Mouse (Mus musculus): ENCODE measurements around the gene Adk.
"Not testable (repeated sequence)": the region's sequence is repeated elsewhere in the genome, so short reads cannot be mapped to it uniquely, and the experiment has no call there.

Adk gene

DNA sequence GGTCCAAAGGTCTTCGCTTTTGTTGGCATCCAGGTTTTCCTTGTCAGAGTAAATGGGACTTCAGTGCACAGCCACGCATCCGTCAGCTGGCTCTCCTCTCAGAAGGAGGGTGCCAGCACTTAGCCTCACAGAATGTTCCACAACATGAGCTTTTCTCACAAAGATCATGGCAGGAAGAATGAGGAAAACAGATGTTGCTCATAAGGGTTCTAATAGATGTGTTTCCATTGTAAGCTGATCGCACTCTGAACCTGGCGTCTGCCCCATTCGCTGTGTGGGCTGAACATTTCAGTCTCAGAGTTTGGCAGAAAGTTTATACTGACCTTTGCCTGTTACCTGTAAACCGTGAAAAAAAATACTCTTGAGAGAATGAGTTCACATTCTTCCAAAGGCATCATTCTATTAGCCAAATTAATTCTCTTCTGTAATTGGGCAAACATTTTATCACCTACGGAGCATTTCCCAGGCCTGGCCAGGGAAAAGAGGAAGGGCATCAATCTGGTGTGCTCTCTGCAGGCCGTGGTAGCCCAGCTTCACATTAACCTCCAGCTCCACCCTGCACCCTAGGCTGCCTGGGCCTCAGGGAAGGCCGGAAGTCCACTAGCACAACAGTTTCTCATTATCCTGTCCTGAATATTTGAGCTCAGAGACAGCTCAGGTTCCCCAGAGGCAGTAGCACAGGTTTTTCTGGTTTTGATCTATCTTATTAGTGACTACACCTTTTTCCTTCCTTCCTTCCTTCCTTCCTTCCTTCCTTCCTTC, 389.6 kb downstream of the Adk start:
- peak in 1 of 2 experiments; percentile 33 for DNase-seq

GRCm38 (mm10) chr14:21452581-21452980, 400.2 kb downstream of the Adk start:
- no peak for DNase-seq

GRCm38 (mm10) chr14:21453896-21454295, 401.5 kb downstream of the Adk start:
- DNase-seq, result no peak

DNA sequence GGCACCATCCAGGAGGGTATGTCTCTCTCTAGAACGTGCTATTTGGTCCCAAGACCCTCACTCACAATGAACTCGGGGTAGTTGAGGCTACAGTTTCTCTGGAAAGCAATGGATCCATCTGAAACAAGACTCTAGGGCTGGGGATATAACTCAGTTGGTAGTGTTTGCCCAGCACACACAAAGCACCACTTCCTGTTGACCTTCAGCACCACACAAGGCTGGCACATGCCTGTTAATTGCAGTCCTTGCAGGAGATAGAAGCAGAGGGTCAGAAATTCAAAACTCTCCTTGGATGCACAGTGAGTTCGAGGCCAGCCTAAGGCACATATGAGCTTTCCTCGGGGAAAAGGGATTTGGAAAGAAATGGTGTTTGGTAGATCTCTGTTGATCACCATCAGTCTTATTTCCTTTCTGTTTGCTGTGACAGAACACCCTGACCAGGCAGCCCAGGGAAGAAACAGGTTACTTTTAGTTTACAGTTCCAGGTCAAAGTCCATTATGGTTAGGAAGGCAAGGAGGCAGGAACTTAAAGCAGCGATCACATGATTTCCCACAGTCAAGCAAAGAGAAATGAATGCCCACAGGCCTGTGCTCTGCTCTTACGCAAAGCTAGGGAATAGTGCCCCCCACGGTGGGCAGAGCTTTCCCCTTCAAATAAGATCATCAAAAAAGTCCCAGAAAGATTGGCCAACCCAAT, 403.4 kb downstream of the Adk start:
- DNase-seq, result no peak

DNA sequence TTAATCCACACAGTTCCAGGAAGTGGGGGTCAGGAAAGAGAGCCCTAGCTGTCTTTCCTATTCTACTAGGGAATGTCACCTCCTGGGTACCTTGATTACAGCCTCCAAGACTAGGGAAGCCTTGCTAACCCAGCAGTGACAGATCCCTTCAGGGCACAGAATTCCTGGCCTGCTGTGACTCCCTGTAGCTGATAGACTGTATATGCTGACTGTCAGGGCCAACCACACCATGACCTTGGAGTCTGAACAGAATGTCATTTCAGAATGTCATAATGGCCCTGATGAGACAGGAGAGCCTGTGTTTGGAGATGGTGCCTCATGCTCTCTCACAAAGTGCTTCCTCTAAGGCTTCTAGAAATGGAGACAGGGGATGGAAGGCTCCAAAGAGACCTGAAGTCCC, 404.2 kb downstream of the Adk start:
- no peak for DNase-seq

- DNase-seq, result no peak
Observed at GRCm38 (mm10) chr14:21457876-21458275, 405.5 kb downstream of the Adk start.

- no peak for DNase-seq
Observed at GRCm38 (mm10) chr14:21458696-21459095, 406.3 kb downstream of the Adk start.

GRCm38 (mm10) chr14:21459163-21459562, 406.8 kb downstream of the Adk start:
- no peak for DNase-seq

- no peak for DNase-seq
Observed at GRCm38 (mm10) chr14:21462398-21462797, 410.0 kb downstream of the Adk start.

- DNase-seq, result peak in 1 of 2 experiments; percentile 21
Observed at GRCm38 (mm10) chr14:21463117-21463712, 410.8 kb downstream of the Adk start.

DNA sequence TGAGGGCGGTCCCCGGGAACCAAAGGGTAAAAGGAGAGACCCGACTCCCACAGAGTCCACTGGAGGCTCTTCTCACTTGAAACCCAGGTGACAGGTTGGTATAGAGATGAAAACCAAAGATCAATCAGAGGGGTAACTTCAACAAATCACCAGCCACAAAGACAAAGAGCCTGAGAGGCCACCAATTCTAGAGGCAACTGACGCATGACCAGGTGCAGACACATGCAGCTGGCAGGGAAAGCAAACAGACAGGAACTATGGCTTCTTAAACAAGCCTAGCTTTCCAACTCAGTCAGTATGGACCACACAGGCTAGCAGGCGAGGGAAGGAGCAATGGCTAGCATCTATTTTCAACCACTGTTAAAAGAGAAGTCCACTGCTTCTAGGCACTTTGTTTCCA, 418.0 kb downstream of the Adk start:
- DNase-seq, result no peak

GRCm38 (mm10) chr14:21471975-21472374, 419.6 kb downstream of the Adk start:
- DNase-seq, result no peak

DNA sequence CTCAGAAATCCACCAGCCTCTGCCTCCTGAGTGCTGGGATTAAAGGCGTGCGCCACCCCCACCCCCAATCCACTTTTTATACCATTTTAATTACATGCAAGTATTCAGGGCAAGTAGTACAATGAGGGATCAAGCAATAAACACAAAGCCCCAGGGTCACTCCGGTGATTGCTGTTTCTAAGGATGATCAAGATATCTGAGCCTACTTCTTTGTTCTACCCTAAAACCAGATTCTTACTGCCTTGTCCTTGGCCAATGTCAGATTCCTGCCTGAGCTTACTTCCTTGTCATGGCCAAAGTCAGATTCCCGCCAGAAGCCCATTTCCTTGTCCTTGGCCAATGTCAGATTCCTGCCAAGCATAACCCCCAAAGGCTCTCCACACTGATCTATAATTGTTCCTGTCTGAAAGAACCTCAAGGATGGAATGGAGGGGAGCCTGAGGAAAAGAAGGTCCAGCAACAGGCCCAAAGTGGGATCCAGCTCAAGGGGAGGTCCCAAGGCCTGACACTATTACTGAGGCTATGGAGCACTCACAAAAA, 422.3 kb downstream of the Adk start:
- not testable (repeated sequence) for DNase-seq

- no peak for DNase-seq
Observed at GRCm38 (mm10) chr14:21477181-21477580, 424.8 kb downstream of the Adk start.

DNA sequence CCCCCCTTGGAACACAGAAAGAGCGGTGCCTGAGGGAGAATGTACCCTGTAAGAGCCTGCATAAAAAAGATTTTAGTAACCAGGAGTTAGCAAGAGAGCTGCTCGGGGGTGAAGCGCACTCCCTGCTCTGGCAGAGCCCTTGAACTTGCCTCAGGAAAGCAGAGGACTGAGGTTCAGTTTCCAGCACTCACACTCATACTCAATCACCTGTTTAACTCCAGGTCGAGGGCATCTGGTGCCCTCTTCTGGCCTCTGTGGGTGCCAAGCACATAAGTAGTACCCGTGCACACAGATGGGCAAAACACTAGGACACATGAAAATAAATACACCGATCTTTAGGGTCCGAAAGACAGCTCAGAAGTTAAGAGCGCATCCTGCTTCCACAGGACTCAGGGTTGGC, 427.2 kb downstream of the Adk start:
- no peak for DNase-seq

- DNase-seq, result no peak
Observed at GRCm38 (mm10) chr14:21480191-21480590, 427.8 kb downstream of the Adk start.

DNA sequence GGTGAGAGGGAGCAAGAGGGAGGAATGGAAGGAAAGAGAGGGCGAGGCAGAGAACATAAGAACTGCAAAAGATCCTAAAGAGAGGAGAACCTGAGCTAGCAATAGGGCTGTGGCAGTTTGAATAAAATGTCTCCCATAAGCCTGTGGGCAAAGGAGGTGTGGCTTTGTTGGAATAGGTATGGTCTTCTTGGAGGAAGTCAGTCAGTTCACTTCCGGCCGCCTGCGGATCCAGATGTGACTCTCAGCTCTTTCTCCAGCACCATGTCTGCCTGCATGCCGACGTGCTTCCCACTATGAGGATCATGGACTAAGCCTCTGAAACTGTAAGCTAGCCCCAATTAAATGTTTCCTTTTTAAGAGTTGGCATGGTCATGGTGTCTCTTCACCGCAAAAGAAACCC, 428.9 kb downstream of the Adk start, which contains the start of gene Kat6b:
Gene Kat6b (plus strand): TSS at position 204 of the 400 bp plus-strand sequence.
- no peak for DNase-seq

DNA sequence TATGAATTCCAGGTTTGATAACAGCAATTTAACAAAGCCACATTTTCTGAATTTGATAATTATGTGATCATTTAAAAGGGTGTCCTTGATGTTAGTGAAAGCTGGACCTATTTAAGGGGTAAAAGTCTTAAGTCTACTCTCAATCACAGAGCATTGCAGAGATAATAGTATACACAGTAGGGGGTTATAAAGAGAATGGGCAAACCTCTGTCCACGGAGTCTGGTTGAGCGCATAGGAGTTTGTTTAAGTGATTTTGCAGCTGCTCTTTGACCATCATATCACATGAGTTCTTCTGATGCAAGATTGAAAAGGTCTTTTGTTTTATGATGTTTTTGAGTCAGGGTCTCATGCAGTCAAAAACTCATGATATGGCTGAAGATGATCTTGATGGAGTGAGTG, 431.8 kb downstream of the Adk start:
- no peak for DNase-seq

- peak in 1 of 2 experiments; percentile 13 for DNase-seq
Observed at GRCm38 (mm10) chr14:21484693-21485092, 432.3 kb downstream of the Adk start.

GRCm38 (mm10) chr14:21485961-21486520, 433.7 kb downstream of the Adk start:
- no peak for DNase-seq

DNA sequence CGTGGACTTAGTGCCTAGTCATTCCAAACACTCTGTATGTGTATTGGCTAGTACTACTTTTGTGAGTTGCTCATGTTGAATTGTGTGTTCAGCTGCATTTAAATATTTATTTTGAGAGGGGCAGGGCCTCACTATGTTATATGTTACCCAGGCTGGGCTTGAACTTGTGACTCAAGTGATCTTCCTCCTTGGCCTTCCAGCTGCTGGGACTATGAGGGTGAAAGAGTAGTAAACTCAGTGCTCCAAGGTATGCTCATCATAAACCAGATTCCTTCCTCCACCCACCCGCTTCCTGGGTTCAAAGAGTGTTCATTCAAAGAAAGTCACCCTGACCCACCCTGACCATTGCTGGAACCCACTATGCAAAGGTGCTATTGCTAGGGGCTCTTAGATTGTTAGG, 434.8 kb downstream of the Adk start:
- DNase-seq, result not testable (repeated sequence)

GRCm38 (mm10) chr14:21488426-21489115, 436.2 kb downstream of the Adk start:
- not testable (repeated sequence) for DNase-seq

- no peak for DNase-seq
Observed at GRCm38 (mm10) chr14:21489116-21489485, 436.7 kb downstream of the Adk start.

Measured in kidney, postnatal 4 days (tissue).